Mouse (Mus musculus) layer of hippocampus, postnatal 14 days (tissue): ENCODE data around the gene Nfam1. TPM values are rescaled to one million over a fixed set of nuclear protein-coding genes. Genes with fewer than 3 reads are reported as not detected.
"Not testable (repeated sequence)": the region's sequence is repeated elsewhere in the genome, so short reads cannot be mapped to it uniquely, and the experiment has no call there.

Source experiments
- DNase-seq, 2 experiments: peaks; one replicate each; pipeline ENCODE4 v3.0.0; 2021 to 2022; ENCODE audit warnings: low spot score in 2 of 2, mixed read lengths in 1 of 2
- long read RNA-seq, 2 experiments: library from polyadenylated mRNA; stranded (forward); transcript quantifications; one replicate each; pipeline ENCODE4 v2.0.0; 2021
- total RNA-seq, 2 experiments: library from RNA; stranded (reverse); gene quantifications; 2 replicates each; pipeline ENCODE4 v1.2.3; 2021

Gene Nfam1
- total RNA-seq, result 1 to 10 TPM; 2.3 to 2.4 TPM
- long read RNA-seq, experiment 1, full-length matches to known transcripts, result 2 of 2 reads
- long read RNA-seq, experiment 1, partial matches to known transcripts, result 0 of 2 reads
- long read RNA-seq, experiment 1, other reads (novel, unspliced or antisense), result 0 of 2 reads
- long read RNA-seq, experiment 2, full-length matches to known transcripts, result 3 of 6 reads
- long read RNA-seq, experiment 2, partial matches to known transcripts, result 0 of 6 reads
- long read RNA-seq, experiment 2, other reads (novel, unspliced or antisense), result 3 of 6 reads

DNA sequence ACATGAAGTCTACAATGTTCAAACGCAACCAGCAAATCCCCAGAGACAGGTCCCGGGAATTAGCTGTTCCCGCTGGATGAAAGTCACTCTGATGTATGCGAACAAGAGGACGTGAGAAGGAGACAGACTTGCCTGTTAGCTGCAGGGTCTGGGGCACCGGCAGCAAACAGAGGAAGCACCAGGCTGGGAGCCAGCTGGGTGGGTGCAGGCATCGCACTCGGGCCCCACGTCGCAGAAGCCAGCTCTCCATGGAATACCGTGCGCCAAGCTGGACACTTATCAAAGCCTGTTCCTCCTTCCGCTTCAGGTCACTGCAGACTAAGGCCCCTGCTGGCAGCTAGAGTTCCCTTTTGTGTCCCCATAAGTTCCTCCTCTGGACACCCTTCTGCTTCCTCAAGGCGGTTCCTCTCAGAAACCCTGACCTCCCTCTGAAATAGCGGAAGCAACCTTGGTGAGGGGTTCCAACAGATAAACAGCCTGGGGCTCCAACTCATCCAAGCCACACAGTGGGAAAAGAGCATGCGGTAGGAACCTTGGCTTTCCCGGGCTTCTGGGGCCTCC is at the start of gene Nfam1:
Gene Nfam1 (minus strand): TSS at position 326 of the 561 bp plus-strand sequence.
- no peak for DNase-seq

DNA sequence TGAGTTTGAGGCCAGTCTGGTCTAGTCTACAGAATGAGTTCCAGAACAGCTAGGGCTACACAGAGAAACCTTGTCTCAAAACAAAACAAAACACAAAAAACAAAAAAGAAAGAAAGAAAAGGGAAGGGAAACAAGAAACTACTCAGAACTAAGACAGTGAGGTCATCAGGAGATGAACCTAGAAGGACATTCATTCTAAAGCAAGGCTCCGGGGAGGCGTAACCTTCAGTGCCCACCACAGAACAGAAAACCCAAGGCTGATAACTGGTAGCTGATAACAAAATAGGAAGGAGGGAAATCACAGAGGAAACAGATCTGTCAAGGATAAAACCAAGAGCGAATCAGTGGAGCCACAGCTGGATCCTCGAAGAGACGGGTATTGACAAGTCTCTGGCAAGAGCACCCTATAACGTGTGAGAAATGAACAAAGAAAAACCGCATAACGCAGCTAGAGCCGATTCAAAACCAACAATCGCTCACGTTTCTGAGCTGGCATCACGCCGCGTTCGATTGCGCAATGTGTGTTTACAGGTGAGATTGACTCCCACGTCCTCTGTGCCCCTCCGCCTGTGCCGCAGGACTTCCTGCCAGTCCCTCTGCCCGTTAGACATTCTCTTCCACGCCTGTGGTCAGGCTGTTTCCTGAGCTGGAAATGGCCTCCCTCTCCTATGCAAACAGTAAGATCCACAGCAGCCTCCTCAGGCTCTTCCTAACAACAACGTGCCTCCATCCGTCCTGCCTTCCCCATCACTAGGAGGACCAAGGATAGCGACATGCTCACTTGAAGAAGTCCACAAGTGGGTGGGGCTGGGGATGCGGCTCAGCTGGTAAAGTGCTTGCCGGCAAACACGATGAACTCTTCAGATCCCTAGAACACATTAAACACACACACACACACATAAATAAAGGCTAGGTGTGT is 42.8 kb upstream of the Nfam1 start:
- no peak for DNase-seq

DNA sequence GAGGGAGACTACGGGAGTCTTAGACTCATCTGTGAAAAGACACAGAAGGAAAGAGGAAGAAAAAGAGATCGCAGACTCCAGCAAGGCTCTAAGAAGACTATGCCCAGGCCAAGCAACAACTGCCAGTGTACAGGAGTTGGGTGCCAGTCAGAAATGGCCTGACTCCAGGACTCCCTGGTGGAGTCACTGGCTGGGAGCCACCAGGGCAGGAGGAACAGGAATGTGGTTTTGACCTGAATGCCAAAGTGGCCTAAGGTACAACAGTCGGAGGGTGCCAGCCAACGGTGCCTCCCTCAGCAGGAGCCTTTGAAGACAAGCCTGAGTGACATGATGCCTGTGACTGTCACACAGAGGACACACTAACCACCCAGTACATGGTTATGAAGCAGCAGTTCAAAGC is 41.1 kb upstream of the Nfam1 start:
- no peak for DNase-seq

DNA sequence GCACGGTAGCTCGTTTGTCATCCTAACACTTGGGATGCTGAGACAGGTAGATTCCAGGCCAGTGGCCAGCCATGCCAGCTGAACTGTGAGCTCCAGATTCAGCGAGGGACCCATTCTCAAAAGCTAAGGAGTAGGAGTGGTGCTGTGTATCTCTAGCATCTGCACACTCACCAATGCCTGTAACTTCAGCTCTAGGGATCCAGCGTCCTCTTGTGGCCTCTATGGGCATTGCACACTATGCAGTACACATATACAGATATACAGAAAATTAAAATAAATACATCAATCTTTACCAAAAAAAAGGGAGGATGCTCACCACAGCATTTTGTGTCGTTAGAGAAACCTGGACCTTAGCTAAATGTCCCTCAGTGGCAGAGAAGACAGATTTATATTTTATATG is 38.6 kb upstream of the Nfam1 start:
- no peak for DNase-seq

DNA sequence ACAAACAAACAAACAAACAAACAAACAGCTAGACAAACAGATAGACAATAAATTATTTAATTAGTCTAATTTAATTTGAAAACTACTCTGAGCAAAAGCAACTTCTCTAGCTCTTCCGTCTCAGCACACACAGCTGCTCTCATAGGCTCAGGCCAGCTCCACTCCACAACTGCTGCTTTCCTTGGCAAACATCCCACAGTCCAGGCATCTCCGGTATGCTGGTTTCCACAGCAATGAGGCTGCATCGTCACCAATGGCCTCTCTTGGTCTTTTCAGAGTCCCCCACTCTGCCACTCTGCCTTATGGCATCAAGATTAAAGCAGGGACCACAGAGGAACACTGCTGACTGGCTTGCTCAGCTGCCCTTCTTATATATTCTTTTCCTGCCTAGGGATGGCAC is 37.8 kb upstream of the Nfam1 start:
- DNase-seq, result no peak

DNA sequence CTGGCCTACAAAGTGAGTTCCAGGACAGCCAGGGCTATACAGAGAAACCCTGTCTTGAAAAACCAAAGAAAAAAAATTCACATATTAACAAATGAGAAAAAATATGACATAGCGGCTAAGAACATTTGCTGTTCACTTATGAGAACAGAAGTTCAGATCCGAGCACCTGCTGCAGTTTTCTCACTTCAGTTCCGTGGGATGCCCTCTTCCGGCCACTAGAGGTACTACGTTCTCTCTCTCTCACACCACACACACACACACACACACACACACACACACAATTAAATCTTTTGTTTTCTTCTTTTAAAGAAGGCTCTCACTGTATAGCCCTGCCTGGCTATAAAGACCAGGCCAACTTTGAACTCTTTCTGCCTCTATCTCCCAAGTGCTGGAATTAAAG is 35.2 kb upstream of the Nfam1 start:
- no peak for DNase-seq

DNA sequence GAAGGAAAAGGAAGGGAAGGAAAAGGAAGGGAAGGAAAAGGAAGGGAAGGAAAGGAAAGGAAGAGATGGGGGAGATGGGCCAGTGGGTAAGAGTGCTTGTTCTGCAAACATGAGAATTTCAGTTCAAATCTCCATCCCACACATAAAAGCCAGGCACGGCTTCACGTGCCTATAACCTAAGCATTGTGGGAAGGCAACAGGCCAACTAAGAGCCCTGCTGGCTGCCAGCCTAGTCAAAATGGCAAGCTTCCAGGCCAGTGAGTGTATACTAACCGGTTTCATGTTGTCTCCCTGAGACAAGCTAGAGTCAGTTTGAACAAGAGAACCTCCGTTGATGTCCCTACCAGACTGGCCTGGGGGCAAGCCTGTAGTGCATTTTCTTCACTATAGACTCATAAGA is 32.4 kb upstream of the Nfam1 start:
- DNase-seq, result peak in 1 of 2 experiments; percentile 33

DNA sequence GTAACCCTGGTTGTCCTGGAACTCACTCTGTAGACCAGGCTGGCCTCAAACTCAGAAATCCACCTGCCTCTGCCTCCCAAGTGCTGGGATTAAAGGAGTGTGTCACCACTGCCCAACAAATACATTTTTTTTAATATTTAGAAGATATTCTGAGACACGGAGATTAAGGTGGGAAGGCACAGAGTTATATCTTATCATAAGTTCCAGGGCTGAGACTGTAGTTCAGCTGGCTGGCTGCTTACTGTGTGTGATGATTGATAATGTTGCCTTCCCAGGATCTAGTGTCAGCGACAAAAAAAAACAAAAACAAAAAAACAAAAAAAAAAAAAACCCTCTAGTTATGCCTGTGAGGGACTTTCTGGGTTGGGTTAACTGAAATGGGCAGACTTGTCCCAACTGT is 29.5 kb upstream of the Nfam1 start:
- DNase-seq, result not testable (repeated sequence)

DNA sequence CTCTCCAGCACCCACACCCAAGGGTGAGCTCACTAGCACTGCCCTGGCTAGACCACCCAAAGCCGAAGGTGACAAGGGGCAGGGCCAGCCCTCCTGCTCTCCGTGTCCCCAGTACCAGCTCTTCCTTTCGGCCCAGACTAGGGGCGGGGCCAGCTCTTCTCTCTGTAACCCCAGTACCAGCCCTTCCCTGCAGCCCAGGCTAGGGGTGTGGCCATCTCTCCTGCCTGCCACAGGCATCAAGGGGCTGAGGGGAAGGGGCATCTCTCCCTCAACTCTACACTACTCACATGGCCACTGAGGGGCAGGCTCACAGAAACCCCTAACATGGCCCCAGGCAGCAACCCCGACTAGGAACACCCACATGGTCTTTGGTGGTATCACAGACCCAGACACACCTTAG is 28.6 kb upstream of the Nfam1 start:
- DNase-seq, result no peak

DNA sequence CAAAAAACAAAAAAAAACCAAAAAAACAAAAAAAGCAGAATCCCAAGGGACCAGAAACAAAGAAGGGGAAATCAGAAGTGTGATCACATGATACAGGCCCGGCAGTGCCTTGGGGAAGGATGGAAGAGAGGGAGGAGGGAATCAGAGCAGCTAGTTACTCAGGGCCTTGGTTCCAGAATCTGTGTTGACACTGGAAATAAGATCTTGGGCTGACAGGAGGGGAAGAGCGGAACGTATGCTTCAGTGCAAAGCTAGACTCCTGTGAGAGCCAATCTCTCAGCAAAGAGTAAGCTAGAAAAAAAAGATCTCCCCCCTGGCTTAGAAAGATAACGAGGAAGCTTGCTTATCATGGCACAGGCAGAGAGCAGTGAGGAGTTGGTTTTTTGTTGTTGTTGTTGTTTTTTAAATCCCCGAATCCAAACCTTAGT is 26.1 kb upstream of the Nfam1 start:
- DNase-seq, result no peak

DNA sequence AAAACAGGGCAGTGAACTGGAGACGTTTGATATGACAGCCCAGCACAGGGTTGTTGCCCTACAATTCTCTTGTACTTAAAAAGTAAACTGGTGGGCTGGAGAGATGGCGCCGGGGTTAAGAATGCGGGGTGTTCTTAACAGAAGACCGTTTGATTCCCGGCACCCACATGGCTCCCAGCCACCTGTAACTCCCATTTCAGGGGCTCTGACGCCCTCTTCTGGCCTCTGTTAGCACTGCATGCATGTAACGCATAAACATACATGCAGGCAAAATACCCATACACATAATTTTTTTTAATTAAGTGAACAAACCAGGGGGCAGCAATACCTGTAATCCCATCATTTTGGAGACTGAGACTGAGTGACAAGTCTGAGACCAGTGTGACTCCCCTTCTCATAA is 24.4 kb upstream of the Nfam1 start:
- DNase-seq, result no peak

DNA sequence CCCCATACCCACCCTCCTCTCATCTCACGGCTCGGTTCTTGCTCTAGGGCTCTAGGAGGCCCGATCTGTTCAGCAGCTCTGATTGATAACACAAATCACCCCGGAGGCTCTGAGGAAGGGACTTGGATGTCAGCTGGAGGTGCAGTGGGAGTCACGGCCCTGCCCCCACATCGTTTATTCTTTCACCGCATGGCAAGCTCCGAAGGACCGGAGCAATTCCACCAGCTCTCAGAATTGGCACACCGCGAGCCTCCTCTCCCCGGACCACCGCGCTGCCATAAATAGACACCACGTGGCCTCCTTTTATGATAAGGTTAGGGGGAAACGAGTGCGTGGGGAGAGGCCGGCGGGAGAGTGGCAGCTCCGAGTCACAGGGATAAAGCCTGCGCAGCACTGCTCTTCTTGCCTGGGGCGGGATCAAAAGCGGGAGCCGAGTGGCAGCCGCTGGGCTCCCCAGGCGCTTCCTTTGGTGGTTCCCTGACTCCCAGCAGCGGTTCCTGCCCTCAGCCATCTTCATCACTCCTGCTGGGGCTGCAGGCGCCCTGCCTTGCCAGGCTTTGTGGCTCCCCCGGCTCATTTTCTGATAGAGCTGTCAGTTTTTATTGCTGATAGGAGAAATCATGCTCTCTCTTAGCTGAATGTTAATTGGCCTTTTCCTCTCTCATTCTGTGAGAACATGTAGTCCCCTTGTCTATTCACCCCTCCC is 23.4 kb upstream of the Nfam1 start:
- peak; percentile 50 to 73 for DNase-seq

DNA sequence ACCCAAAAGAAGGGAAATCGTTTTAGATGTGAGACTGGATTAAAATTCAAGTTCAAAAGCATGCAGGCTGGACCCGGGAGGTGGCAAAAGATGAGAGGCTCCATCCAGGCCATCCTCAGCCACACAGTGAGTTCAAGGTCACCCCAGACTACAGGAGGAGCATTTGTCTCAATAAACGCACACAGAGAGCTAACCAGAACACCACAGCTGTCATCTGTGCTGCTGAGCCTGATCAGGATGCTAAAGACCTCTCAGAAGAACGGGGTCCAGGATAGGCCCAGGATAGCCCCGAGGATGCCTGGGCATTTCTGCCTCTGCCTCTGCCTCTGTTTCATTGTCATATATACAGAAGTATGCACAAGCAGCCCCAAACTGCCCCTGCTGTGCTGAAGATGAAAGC is 22.5 kb upstream of the Nfam1 start:
- DNase-seq, result no peak

DNA sequence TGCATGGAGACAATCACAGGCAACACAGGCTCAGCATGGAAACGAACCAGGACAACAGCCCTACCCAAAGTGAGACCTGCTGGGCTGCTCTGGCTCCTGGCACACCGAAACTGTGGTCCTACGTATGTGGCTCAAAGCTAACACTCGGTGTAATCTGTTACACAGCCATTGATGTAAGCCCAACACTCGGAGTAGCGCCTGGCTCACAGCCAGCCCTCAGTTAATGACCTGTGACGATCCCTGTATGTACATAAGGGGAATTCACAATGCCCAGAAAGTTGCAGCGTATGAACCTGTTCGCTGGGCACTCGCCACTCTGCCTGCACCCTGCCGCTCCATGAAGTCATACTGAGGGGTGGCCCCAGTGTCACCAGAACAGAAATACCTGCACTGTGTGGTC is 20.2 kb upstream of the Nfam1 start:
- DNase-seq, result no peak

DNA sequence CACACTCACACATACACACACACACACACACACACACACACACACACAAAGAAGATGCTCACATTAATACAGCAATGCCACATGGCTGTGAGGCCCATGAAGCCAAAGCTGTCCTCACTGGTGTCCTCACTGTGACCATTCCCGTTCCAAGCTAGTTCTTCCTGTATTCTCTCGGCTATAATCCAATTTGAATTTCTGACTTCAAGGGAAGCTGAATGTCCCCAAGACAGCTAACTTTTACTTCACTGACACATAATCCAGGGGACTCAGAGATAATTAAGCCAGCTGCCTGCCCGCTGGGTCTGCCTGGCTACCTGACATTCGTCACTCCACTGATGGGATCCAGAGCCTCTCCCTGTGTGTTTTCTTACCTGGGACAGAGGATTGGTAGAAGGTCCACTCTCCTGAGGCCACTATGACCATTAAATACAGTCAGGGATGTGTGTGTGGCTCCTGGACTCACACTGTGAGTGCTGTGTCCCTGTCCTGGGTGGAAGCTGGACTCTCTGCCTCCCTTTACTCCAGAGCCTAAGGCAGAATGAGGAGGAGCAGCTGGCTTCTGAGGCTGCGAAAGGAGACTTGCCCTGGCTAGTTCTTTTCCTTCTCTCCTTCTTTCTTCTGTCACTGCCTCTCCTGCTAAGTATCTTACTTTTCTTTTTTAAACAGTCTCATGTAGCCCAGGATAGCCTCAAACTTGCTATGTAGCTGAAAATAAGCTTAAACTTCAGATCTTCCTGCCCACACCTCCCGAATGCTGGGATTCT is 19.4 kb upstream of the Nfam1 start:
- no peak for DNase-seq

DNA sequence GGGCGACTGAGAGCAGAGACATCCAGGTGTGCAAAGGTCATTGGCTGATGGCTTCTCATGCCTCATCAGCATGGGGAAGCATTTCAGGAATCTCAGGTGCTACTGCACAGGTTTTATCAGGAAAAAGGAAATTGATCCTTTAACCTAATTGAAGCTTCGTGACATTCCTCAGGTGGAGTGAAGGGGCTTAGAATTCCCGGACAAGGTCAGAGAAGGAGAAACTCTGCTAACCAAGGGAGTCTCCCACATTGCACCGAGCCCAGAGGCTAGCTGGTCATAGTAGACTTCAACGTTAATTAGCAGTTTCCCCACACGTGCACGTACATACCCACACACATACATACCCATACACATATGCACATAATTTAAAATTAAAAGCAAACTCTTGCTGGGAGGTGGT is 13.6 kb upstream of the Nfam1 start:
- no peak for DNase-seq

DNA sequence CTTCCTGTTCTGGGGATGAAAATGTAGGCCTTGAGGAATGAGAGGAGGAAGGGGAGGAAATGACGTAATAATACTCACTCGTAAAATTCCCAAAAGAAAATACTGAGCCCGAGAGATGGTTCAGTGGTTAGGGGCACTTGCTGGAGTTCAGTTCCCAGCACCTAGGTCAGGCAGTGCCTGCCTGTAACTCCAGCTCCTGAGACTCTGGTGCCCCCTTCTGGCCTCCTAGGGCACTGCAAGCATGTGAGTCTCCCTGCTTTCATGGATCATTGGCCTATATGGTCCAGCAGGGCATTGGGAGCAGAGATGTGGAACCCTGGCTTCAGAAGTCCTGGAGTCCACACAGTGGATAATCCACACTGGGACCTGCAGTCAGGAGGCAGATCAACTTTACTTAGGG is 13.2 kb upstream of the Nfam1 start:
- no peak for DNase-seq

DNA sequence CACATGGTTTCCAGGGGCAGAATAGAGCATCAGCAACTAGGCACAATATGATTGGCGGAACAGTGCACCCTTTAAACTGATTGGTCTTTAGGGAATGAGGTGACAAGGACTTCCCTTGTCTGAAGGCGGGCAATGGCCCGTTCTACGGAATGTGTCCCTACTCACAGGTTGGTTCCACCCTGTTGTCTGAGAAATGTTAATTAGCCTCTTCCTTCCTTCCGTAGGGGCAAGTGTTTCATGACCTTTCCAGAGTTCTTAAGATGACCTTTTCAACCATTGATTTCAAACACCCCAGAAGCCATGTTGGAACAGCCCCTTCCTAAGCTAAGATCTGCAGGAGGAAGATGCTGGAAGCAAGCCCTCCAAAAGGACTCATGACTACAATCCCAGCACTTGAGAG is 12.5 kb upstream of the Nfam1 start:
- not testable (repeated sequence) for DNase-seq

DNA sequence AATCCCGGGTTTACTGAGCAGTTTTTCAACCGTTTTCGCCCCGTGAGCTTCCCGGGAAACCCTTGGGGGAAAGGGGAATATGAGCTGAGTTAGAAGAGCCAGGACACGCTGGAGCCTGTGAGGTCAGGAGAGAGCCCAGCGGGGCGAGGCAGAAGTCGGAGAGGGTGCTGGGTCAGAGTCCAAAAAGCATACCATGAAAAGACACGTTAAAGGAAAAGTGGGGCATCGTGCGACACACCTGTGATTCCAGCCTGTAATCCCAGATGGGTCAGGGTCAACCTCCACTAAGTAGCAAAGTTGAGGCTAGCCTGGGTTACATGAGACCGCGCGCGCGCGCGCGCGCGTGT is 10.2 kb upstream of the Nfam1 start:
- no peak for DNase-seq

DNA sequence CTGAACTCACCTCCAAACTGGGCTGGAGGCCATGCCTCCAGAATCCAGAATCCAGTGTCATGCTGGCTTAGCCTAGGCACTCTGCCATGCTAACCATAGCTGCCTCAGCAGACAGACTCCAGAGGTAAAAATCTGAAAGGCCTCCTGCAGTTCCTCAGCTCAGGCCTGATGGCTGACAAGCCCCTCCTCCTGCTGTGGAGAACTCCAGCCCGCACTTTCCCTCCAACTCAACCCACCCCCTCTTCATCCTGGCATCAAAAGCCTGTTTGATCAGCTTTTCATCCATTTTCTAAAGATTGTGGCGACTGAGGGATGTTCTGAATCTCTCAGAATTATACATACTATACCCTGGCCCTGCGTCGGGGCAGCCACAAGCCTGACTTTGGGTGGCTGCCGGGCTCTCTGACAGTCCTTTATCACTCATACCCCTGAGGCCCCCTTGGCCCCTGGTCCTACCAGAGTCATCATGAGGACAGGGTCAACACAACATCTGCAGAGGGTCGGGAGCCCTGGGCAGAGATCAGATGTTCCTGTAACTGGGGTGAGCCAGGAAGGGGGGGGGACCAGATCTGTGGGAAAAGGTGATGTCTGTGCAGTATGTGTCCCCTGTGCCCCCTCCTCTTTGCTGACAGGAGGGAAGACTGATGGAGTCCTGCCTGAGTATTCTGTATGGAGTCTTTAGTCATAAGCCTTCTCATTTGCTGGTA is 9.7 kb upstream of the Nfam1 start:
- DNase-seq, result peak; percentile 60 to 70
